Mouse (Mus musculus): ENCODE measurements at regions not wholly inside any gene's neighbourhood (a gene's known extent, or its start where the extent isn't known, plus 50 kb on each side); places are given as distances from the start of the nearest gene placed in this dataset.
A peak's percentile ranks its signal among the peaks of the same experiment; 100 is the strongest.

DNA sequence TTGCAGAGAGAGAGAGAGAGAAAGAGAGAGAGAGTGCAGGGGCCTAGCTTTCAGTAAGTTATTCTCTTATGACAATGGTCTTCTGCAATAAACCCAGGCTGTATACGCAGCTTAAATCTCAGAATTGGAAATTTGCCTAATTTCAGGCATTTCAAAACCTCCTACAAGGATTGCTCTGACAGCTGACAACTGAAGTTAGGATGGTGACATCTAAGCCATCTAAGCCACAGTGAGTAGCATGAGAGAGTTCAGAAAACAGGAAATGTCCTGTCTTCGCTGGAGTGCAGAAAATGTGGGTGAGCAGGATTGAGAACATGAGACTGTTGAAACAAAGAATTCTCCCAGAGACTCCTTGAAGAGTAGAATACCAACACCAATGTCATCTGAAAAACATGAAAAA is 56.8 kb downstream of the Fam110c start:
- H3K4me1 ChIP-seq (ENCODE audit: control insufficient read depth, insufficient read depth, low read length), result no peaks in the 10 kb centered on the region

DNA sequence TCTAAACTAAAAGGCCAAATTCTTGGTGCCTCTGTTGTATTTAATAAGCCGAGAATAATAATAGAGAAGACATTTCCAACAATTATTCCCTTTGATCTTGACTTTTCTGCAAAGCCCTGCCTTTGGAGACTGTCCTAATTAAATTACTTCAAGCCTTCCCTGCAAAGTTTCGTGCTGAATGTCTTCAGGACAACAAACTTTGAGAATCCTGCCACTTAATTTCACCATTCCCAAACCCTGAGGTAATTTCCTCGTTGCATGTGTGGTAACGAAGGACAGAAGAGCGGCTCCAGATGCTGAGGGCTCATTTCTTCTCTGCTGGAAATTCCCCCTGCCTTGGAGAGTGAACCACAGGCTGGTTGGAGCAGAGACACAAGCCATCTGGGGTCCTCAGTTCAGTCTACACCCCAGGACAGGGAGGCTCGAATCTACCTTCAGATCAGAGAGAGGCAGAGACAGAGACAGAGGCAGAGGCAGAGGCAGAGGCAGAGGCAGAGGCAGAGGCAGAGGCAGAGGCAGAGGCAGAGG is 60.9 kb downstream of the Fam110c start:
- Histone ChIP-seq H3K4me3 (ENCODE audit: low read length) (no peak overlapping the region), H3K9me3 (ENCODE audit: control insufficient read depth, low read length) (no peaks in the 10 kb centered on the region), H3K36me3 (ENCODE audit: control insufficient read depth, insufficient read depth, low read length) (no peaks in the 10 kb centered on the region), H3K4me2 (ENCODE audit: low read depth, low read length) (no peak overlapping the region), H3K27me3 (replicated peaks; ENCODE audit: control insufficient read depth, insufficient read depth, low read length) (no peaks in the 10 kb centered on the region), H3K9ac (ENCODE audit: low read depth, low read length) (no peak overlapping the region), H3K4me1 (ENCODE audit: control insufficient read depth, insufficient read depth, low read length) (no peaks in the 10 kb centered on the region), H3K27ac (ENCODE audit: low read length) (no peak overlapping the region)
- no peak for ATAC-seq
- WGBS, result 68% methylated on average over 6 of the region's 6 CpGs

More for the DNA sequence above, 56.8 kb downstream of the Fam110c start:
- no peaks in the 10 kb centered on the region for H3K36me3 ChIP-seq (ENCODE audit: control insufficient read depth, insufficient read depth, low read length)
- H3K9me3 ChIP-seq (ENCODE audit: control insufficient read depth, low read length), result no peaks in the 10 kb centered on the region
- H3K27me3 ChIP-seq (replicated peaks; ENCODE audit: control insufficient read depth, insufficient read depth, low read length), result no peaks in the 10 kb centered on the region
- H3K27ac ChIP-seq (ENCODE audit: low read length), result no peak overlapping the region
- no peak overlapping the region for H3K9ac ChIP-seq (ENCODE audit: low read depth, low read length)
- WGBS, result 79% methylated on average over 2 of the region's 2 CpGs
- no peak overlapping the region for H3K4me2 ChIP-seq (ENCODE audit: low read depth, low read length)
- no peak for ATAC-seq
- H3K4me3 ChIP-seq (ENCODE audit: low read length), result no peak overlapping the region

GRCm38 (mm10) chr12:31136364-31136763 is 62.7 kb downstream of the Fam110c start:
- 72% methylated on average over 10 of the region's 10 CpGs for WGBS

DNA sequence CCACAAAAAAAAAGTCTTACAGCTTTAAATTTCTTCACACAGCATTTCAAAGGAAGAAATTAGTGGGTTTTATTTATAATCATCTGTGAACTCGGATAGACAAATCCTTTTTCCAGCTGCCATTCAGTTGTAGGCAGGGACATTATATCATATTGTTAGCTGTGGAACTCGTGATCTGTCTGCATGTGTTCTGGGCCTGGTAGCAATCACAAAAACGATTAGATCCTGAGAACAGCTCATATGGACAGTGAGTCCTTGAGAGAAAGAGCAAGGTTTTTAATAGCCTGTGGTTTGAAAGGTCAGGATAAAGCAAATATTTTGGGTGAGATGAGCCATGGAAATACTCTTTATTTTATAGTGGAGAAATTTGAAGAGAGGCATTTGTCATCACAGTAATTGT is 63.2 kb downstream of the Fam110c start:
- Histone ChIP-seq H3K9ac (ENCODE audit: low read depth, low read length) (no peak overlapping the region), H3K9me3 (ENCODE audit: control insufficient read depth, low read length) (no peaks in the 10 kb centered on the region), H3K4me3 (ENCODE audit: low read length) (no peak overlapping the region), H3K27ac (ENCODE audit: low read length) (no peak overlapping the region), H3K36me3 (ENCODE audit: control insufficient read depth, insufficient read depth, low read length) (no peaks in the 10 kb centered on the region), H3K4me2 (ENCODE audit: low read depth, low read length) (no peak overlapping the region), H3K4me1 (ENCODE audit: control insufficient read depth, insufficient read depth, low read length) (no peaks in the 10 kb centered on the region), H3K27me3 (replicated peaks; ENCODE audit: control insufficient read depth, insufficient read depth, low read length) (no peaks in the 10 kb centered on the region)
- ATAC-seq, result no peak
- WGBS, result 41% methylated on average over 3 of the region's 3 CpGs

More at GRCm38 (mm10) chr12:31136364-31136763, 62.7 kb downstream of the Fam110c start:
- ATAC-seq, result no peak
- Histone ChIP-seq H3K36me3 (ENCODE audit: control insufficient read depth, insufficient read depth, low read length) (no peaks in the 10 kb centered on the region), H3K4me1 (ENCODE audit: control insufficient read depth, insufficient read depth, low read length) (no peaks in the 10 kb centered on the region), H3K9me3 (ENCODE audit: control insufficient read depth, low read length) (no peaks in the 10 kb centered on the region), H3K9ac (ENCODE audit: low read depth, low read length) (no peak overlapping the region), H3K27ac (ENCODE audit: low read length) (no peak overlapping the region), H3K4me2 (ENCODE audit: low read depth, low read length) (no peak overlapping the region), H3K4me3 (ENCODE audit: low read length) (no peak overlapping the region), H3K27me3 (replicated peaks; ENCODE audit: control insufficient read depth, insufficient read depth, low read length) (no peaks in the 10 kb centered on the region)

DNA sequence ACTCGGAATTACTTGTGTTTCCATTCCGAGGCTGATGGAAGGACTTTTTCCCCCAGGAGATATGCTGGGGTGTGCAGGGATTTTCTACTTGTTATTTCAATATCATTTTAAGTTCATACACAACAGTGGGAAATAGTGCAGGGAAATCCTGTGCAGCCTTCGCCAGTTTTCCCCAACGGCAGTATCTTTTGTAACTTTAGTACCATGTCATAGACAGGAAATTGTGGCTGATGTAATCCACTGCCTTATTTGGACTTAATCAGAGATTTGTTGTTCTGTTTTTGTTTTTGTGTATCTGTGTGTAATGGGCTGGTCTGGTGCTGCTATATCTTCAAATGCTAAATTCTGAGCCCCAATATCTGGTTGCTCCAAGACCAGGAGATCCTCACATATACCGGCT is 63.8 kb downstream of the Fam110c start:
- Histone ChIP-seq H3K4me1 (ENCODE audit: control insufficient read depth, insufficient read depth, low read length) (no peaks in the 10 kb centered on the region), H3K36me3 (ENCODE audit: control insufficient read depth, insufficient read depth, low read length) (no peaks in the 10 kb centered on the region), H3K4me3 (ENCODE audit: low read length) (no peak overlapping the region), H3K27ac (ENCODE audit: low read length) (no peak overlapping the region), H3K27me3 (replicated peaks; ENCODE audit: control insufficient read depth, insufficient read depth, low read length) (no peaks in the 10 kb centered on the region), H3K9ac (ENCODE audit: low read depth, low read length) (no peak overlapping the region), H3K4me2 (ENCODE audit: low read depth, low read length) (no peak overlapping the region), H3K9me3 (ENCODE audit: control insufficient read depth, low read length) (no peaks in the 10 kb centered on the region)
- ATAC-seq, result no peak
- WGBS, result 56% methylated on average over 5 of the region's 5 CpGs

GRCm38 (mm10) chr12:31139853-31140252 is 66.2 kb downstream of the Fam110c start:
- Histone ChIP-seq H3K4me1 (ENCODE audit: control insufficient read depth, insufficient read depth, low read length) (no peaks in the 10 kb centered on the region), H3K9me3 (ENCODE audit: control insufficient read depth, low read length) (no peaks in the 10 kb centered on the region), H3K36me3 (ENCODE audit: control insufficient read depth, insufficient read depth, low read length) (no peaks in the 10 kb centered on the region), H3K4me3 (ENCODE audit: low read length) (no peak overlapping the region), H3K9ac (ENCODE audit: low read depth, low read length) (no peak overlapping the region), H3K27me3 (replicated peaks; ENCODE audit: control insufficient read depth, insufficient read depth, low read length) (no peaks in the 10 kb centered on the region), H3K4me2 (ENCODE audit: low read depth, low read length) (no peak overlapping the region), H3K27ac (ENCODE audit: low read length) (no peak overlapping the region)
- 64% methylated on average over 4 of the region's 4 CpGs for WGBS
- no peak for ATAC-seq

DNA sequence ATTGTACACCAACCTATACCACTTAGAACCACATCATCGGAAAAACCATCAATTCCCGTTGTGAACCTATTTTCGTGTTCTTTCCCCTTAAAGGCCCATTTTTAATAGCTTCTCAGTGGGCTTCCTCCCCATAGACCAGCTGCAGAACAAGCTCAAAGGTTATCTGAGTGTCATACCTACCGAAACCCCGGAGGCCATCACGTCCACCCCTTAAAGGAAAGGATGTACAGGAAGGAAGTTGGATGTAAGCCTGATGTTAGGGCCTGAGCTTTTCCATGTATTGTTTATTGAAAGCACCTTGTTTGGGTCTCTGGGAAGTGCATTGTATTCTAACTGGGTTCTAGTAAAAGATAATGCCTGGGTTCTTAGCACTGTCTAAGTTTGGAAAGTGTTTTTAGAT is 69.6 kb downstream of the Fam110c start:
- no peak overlapping the region for H3K9ac ChIP-seq (ENCODE audit: low read depth, low read length)
- WGBS, result 77% methylated on average over 6 of the region's 6 CpGs
- no peaks in the 10 kb centered on the region for H3K27me3 ChIP-seq (replicated peaks; ENCODE audit: control insufficient read depth, insufficient read depth, low read length)
- peaks cover under 1% of the 10 kb centered on the region; the same call in 1 of the 2 replicates for H3K4me1 ChIP-seq (ENCODE audit: control insufficient read depth, insufficient read depth, low read length)
- H3K4me2 ChIP-seq (ENCODE audit: low read depth, low read length), result no peak overlapping the region
- H3K27ac ChIP-seq (ENCODE audit: low read length), result no peak overlapping the region
- H3K9me3 ChIP-seq (ENCODE audit: control insufficient read depth, low read length), result no peaks in the 10 kb centered on the region
- no peaks in the 10 kb centered on the region for H3K36me3 ChIP-seq (ENCODE audit: control insufficient read depth, insufficient read depth, low read length)
- no peak overlapping the region for H3K4me3 ChIP-seq (ENCODE audit: low read length)
- no peak for ATAC-seq

DNA sequence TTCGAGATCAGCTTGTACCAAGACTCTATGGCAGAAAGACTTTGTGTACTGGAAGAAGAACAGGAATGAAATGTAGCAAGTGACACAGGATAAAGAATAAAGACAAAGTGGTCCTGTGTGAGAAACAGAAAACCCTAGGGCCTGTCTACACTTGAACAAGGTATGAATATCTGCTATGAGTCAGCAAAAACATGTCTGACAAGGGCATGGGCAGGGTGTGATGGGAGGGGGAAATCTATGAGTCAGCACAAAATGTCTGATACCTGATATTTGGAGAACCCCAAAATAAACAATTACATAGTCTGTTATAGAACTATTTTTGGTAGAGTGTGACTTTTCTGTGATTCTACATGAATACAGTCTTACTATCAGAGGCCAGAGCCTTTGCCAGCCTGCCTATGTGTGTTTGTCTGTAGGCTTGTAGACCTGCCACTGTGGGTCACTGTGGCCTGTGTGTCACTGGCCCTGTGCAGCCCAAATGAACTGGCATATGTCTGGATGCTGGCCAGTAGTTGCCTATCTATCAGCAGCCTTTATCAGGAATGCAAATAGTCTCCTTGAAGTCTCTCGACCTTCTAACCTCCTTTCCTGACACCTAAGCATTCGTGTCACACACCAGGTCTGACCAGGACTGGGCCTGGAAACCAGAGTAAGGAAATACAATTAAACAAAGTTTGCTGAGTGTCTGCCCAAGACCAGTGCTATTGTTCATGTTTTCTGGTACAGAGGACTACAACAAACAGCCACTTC is 71.5 kb downstream of the Fam110c start:
- Histone ChIP-seq H3K36me3 (ENCODE audit: control insufficient read depth, insufficient read depth, low read length) (no peaks in the 10 kb centered on the region), H3K4me3 (ENCODE audit: low read length) (no peak overlapping the region), H3K4me1 (ENCODE audit: control insufficient read depth, insufficient read depth, low read length) (peaks cover 4% of the 10 kb centered on the region; the same call in 1 of the 2 replicates), H3K27me3 (replicated peaks; ENCODE audit: control insufficient read depth, insufficient read depth, low read length) (no peaks in the 10 kb centered on the region), H3K9ac (ENCODE audit: low read depth, low read length) (no peak overlapping the region), H3K27ac (ENCODE audit: low read length) (0 out of 2 replicates have a peak overlapping the region, but pooled peaks have one; percentile 38), H3K4me2 (ENCODE audit: low read depth, low read length) (no peak overlapping the region), H3K9me3 (ENCODE audit: control insufficient read depth, low read length) (no peaks in the 10 kb centered on the region)
- ATAC-seq, result no peak
- 61% methylated on average over 3 of the region's 3 CpGs for WGBS

DNA sequence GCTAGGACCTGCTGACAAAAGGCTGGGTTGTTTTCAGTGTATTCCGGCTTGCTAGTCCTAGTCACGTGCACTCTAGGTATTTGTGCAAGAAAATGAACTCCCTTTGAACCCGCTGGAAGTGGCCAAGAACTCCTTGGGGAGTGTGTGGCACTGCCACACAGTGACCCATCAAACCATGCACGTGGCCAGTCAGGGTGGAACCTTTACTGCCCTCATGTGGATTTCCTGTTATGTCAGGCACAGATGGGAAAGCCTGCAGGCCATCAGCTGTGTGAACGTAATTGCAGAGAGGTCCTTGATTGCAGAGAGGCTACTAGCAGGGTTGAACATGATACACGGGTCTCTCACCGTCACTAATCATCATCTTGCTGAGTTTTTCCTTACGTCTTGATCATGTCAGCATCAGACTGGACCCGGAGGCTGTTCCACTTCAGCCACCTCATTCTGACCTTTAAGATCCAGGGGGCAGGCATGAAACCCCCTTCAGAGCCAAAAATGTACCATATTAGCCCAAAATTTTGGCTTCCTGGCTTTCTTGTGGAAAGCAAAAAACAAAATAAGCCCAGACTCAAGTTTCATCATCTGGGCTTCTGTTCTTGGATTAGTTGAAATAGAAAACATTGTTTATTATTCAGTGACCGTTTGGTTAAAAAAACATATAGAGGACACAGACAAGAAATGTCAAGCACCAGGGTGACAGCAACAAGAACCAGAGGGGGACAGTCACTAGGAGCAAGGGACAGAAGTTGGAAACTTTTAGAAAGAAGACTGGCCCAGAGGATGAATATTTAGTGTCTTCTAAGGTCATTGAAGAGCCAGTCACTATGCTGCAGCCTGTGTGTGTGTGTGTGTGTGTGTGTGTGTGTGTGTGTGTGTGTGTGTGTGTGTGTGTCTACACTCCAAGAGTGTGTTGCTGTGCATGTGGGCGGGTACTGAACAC is 75.0 kb downstream of the Fam110c start:
- Histone ChIP-seq H3K9me3 (ENCODE audit: control insufficient read depth, low read length) (no peaks in the 10 kb centered on the region), H3K4me3 (ENCODE audit: low read length) (no peak overlapping the region), H3K27me3 (replicated peaks; ENCODE audit: control insufficient read depth, insufficient read depth, low read length) (no peaks in the 10 kb centered on the region), H3K27ac (ENCODE audit: low read length) (no peak overlapping the region), H3K4me2 (ENCODE audit: low read depth, low read length) (no peak overlapping the region), H3K4me1 (ENCODE audit: control insufficient read depth, insufficient read depth, low read length) (peaks cover 4% of the 10 kb centered on the region; the same call in 1 of the 2 replicates), H3K9ac (ENCODE audit: low read depth, low read length) (no peak overlapping the region), H3K36me3 (ENCODE audit: control insufficient read depth, insufficient read depth, low read length) (no peaks in the 10 kb centered on the region)
- ATAC-seq, result no peak
- 67% methylated on average over 11 of the region's 11 CpGs for WGBS

Measured in intestine, embryonic 16.5 days (tissue).